Mouse (Mus musculus): Measurements from ENCODE around the gene Smad6.

DNA sequence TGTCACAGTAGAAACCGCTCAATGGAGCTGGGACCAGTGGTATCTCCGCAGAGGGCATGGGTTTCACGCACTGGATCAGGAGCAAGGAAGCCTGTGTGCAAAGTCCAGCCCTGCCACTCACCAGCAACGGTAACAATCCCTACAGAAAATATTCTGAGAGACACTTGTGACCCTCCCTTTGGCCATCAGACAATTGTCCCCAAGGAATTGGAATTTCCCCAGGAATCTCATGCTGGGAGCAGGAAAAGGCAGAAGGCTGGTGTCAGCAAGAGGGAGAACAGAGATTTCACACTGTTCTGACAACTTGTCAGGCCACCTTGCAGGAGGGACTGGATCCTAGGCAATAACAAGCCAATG, 61.1 kb downstream of the Smad6 start:
- TF ChIP-seq CTCF (IDR thresholded peaks at IDR 0.05; ENCODE audit: control insufficient read depth, insufficient read depth, insufficient replicate concordance, low read depth, low read length) (no peak), POLR2A (IDR thresholded peaks at IDR 0.05; ENCODE audit: control insufficient read depth, low read depth, low read length) (no peak)

All from testis, adult 2 months (tissue).